Mouse (Mus musculus) liver, embryonic 14.5 days (tissue): ENCODE measurements around the gene Arpc4. TPM values are rescaled to one million over a fixed set of nuclear protein-coding genes. Genes with fewer than 3 reads are reported as not detected.

ENCODE experiments used
- ATAC-seq: fragments of 200-750 bp; cut with Nextera tagmentation; 2 replicates; pipeline ENCODE4 v1.8.0; 2017; ENCODE audit warnings: moderate number of reproducible peaks, mild to moderate bottlenecking, moderate library complexity; ENCODE audit not compliant: insufficient read depth
- DNase-seq, 3 experiments: peaks; one replicate each; pipeline ENCODE4 v3.0.0-alpha.2; 2012 to 2013; ENCODE audit warnings: low read depth in 3 of 3, low spot score in 3 of 3
- H3K27ac ChIP-seq: fragments of 300-500 bp; sonication (generic); 2 replicates; pipeline ENCODE4 v1.5.1; 2014; ENCODE audit warnings: moderate library complexity, mild to moderate bottlenecking, control low read depth, inconsistent platforms
- H3K27me3 ChIP-seq: fragments of 300-500 bp; sonication (generic); 2 replicates; pipeline ENCODE4 v1.6.1; 2014; ENCODE audit warnings: mild to moderate bottlenecking, low read length, moderate library complexity; ENCODE audit not compliant: control insufficient read depth, insufficient read depth
- H3K36me3 ChIP-seq: fragments of 300-500 bp; sonication (generic); replicated peaks from 2 replicates; pipeline ENCODE4 v1.6.1; 2014; ENCODE audit warnings: low read depth; ENCODE audit not compliant: control insufficient read depth, insufficient read depth
- H3K4me1 ChIP-seq, 2 experiments: fragments of 200-500 bp in 1 of 2; fragments of 300-500 bp in 1 of 2; sonication (generic) in 1 of 2; replicated peaks; 2 replicates each; pipeline ENCODE4 v1.6.1; 2012 to 2014; ENCODE audit warnings: antibody characterized with exemption in 1 of 2, inconsistent platforms in 1 of 2, low read length in 1 of 2; ENCODE audit not compliant: control insufficient read depth in 2 of 2, insufficient read depth in 2 of 2
- H3K4me2 ChIP-seq: fragments of 300-500 bp; sonication (generic); 2 replicates; pipeline ENCODE4 v1.6.1; 2014; ENCODE audit warnings: low read depth, mild to moderate bottlenecking, control low read depth, moderate library complexity
- H3K4me3 ChIP-seq, 2 experiments: fragments of 200-500 bp in 1 of 2; fragments of 300-500 bp in 1 of 2; sonication (generic) in 1 of 2; 2 replicates each; pipeline ENCODE4 v1.5.1; 2012 to 2014; ENCODE audit warnings: low read depth in 2 of 2, low read length in 2 of 2, mild to moderate bottlenecking in 2 of 2, control low read depth in 1 of 2, inconsistent platforms in 1 of 2, moderate library complexity in 1 of 2; ENCODE audit not compliant: insufficient read depth in 1 of 2
- H3K9ac ChIP-seq: fragments of 300-500 bp; sonication (generic); replicated peaks from 2 replicates; pipeline ENCODE4 v1.6.1; 2014; ENCODE audit warnings: mild to moderate bottlenecking, control low read depth, moderate library complexity
- H3K9me3 ChIP-seq: fragments of 300-500 bp; sonication (generic); 2 replicates; pipeline ENCODE4 v1.6.1; 2016; ENCODE audit warnings: low read length, mixed read lengths; ENCODE audit not compliant: control insufficient read depth
- CTCF ChIP-seq: IDR thresholded peaks from 2 replicates; pipeline ENCODE4 v1.5.1; 2016; ENCODE audit warnings: antibody characterized with exemption, low read depth, control low read depth
- EP300 ChIP-seq: IDR thresholded peaks from 2 replicates; pipeline ENCODE4 v1.6.1; 2016; ENCODE audit warnings: antibody characterized with exemption, low read depth
- WGBS: fragments of 180-500 bp; shearing (Covaris S2); extraction: QIAGEN DNeasy Blood & Tissue Kit; methylation state at CpG from one replicate; pipeline ENCODE4 v1.1.7; 2014; ENCODE audit not compliant: insufficient replicate concordance; 5-methylcytosine and 5-hydroxymethylcytosine counted together
- polyA plus RNA-seq, 2 experiments: library from polyadenylated mRNA; depleted of rRNA in 1 of 2; stranded (reverse) in 1 of 2; unstranded in 1 of 2; fragments of >200 nt; fragmentation: Nextera tagmentation in 1 of 2; extraction: Ambion mirVana in 1 of 2; gene quantifications; 2 replicates each; pipeline versions ENCODE4 v1.2.1 to v1.2.3; 2012 to 2014

Arpc4 gene
- polyA plus RNA-seq, 2 experiments = 43.7 to 102 TPM

DNA sequence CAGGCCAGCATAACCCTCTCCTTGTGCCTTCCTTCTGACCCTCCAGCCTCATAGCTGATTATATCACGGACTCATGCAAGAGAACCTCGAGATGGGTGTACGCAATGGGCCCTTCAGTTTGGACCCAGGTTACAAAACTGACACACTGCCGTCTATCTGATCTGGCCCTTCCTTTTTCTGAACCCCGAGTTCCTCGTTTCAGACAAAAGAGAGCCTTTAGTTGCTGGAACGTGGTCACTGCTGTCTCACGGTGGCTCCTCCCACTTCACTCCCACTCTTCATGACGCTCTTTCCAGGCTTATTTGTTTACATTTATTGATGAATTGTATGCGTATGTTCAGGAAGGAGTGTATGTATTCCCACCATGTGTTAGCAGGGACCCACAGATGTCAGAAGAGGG is 26.3 kb upstream of the Arpc4 start:
- 26% methylated on average over 10 of the region's 10 CpGs for WGBS
- H3K27ac ChIP-seq = no peak overlapping the region
- H3K27me3 ChIP-seq = no peaks in the 10 kb centered on the region
- no peak for DNase-seq
- TF ChIP-seq EP300 (no peak), CTCF (no peak)
- no peak overlapping the region for H3K4me3 ChIP-seq
- no peak overlapping the region for H3K4me2 ChIP-seq
- no peaks in the 10 kb centered on the region; a peak in 1 of 4 replicates for H3K4me1 ChIP-seq
- H3K36me3 ChIP-seq = no peaks in the 10 kb centered on the region
- no peak overlapping the region for H3K9ac ChIP-seq
- ATAC-seq = no peak
- H3K9me3 ChIP-seq = no peaks in the 10 kb centered on the region

GRCm38 (mm10) chr6:113352820-113353219 is 25.1 kb upstream of the Arpc4 start:
- Histone ChIP-seq H3K27me3 (no peaks in the 10 kb centered on the region), H3K36me3 (no peaks in the 10 kb centered on the region), H3K9ac (no peak overlapping the region), H3K4me3 (no peak overlapping the region), H3K9me3 (no peaks in the 10 kb centered on the region), H3K4me2 (no peak overlapping the region), H3K27ac (no peak overlapping the region), H3K4me1 (no peaks in the 10 kb centered on the region; a peak in 1 of 4 replicates)
- TF ChIP-seq CTCF (no peak), EP300 (no peak)
- DNase-seq = no peak
- no peak for ATAC-seq
- WGBS = 62% methylated on average over 3 of the region's 3 CpGs

DNA sequence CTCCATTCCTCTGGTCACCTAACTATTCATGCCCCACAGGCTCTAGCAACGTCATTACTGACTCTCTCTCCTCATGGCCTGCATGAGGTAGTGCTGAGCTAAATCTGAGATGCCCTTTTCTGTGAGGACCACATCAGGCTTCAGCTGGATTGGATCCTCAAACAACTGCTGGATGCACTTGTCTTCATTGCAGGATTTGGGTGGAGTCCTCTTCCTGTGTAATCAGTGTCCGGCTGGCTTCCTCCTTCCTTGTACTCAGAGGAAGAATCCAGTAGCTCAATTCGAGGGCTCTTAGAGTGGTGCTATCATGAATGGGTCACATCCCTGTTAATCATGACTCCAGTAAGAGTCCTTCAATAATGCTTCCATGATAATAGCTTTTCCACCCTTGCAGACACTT is 24.2 kb upstream of the Arpc4 start:
- ATAC-seq (no peak), DNase-seq (no peak)
- no peak for TF ChIP-seq EP300
- no peak overlapping the region for H3K27ac ChIP-seq
- H3K9ac ChIP-seq = no peak overlapping the region
- no peak overlapping the region for H3K4me3 ChIP-seq
- WGBS = 38% methylated on average over 3 of the region's 3 CpGs
- H3K4me2 ChIP-seq = no peak overlapping the region
- H3K36me3 ChIP-seq = no peaks in the 10 kb centered on the region
- H3K9me3 ChIP-seq = no peaks in the 10 kb centered on the region
- no peaks in the 10 kb centered on the region; a peak in 1 of 4 replicates for H3K4me1 ChIP-seq
- H3K27me3 ChIP-seq = no peaks in the 10 kb centered on the region

DNA sequence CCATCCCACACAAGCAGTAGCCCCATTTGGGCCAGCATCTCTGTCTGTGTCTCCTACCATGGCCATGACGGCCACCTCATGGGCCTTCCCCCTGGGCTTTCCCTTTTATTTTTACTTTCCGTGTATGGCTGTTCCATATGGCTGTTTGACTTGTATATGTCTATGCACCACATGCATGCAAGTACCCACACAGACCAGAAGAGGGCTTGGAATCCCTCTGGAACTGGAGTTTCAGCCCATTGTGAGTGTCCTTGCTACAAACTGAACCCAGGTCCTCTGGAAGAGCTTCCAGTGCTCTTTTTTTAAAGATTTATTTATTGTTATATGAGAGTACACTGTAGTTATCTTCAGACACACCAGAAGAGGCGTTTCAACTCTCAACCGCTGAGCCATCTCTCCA is 16.4 kb upstream of the Arpc4 start:
- ATAC-seq = no peak
- Histone ChIP-seq H3K4me1 (no peaks in the 10 kb centered on the region), H3K27me3 (no peaks in the 10 kb centered on the region), H3K9ac (no peak overlapping the region), H3K4me2 (no peak overlapping the region), H3K4me3 (no peak overlapping the region), H3K36me3 (no peaks in the 10 kb centered on the region), H3K27ac (no peak overlapping the region), H3K9me3 (no peaks in the 10 kb centered on the region)
- 58% methylated on average over 4 of the region's 4 CpGs for WGBS
- TF ChIP-seq EP300 (no peak), CTCF (peak; percentile 31; the same call in 1 of the 2 replicates)
- no peak for DNase-seq

- no peaks in the 10 kb centered on the region for H3K27me3 ChIP-seq
- H3K9ac ChIP-seq = no peak overlapping the region
- 71% methylated on average over 1 of the region's 1 CpGs for WGBS
- ATAC-seq (no peak), DNase-seq (no peak)
- H3K4me2 ChIP-seq = no peak overlapping the region
- no peak overlapping the region for H3K27ac ChIP-seq
- H3K9me3 ChIP-seq = no peaks in the 10 kb centered on the region
- no peak overlapping the region for H3K4me3 ChIP-seq
- H3K4me1 ChIP-seq = no peaks in the 10 kb centered on the region
- no peak for TF ChIP-seq EP300
- no peak for TF ChIP-seq CTCF
- H3K36me3 ChIP-seq = no peaks in the 10 kb centered on the region
These were observed 15.7 kb upstream of the Arpc4 start for GRCm38 (mm10) chr6:113362241-113362640.
